Mouse (Mus musculus): ENCODE data around the gene Selenov.
A peak's percentile ranks its signal among the peaks of the same experiment; 100 is the strongest.
"Not testable (repeated sequence)": the region's sequence is repeated elsewhere in the genome, so short reads cannot be mapped to it uniquely, and the experiment has no call there.

Gene Selenov

DNA sequence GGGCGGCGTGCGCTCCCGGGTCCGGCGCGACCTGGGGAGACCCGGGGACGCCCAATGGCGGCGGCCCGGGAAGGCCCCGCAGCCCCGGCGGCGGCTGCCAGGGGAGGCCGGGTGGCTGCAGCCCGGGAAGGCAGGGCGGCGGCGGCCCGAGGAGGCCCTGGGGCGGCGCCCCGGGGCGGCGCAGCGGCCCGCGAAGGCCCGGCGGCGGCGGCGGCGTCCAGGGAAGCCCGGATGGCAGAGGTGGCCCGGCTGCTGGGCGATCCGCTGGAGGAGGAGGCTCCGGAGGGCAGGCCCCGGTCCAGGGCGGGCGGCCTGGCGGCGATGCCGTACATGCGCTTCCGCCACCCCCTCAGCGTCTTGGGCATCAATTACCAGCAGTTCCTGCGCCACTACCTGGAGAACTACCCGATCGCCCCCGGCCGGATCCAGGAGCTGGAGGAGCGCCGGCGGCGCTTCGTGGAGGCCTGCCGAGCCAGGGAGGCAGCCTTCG is 22.9 kb downstream of the Selenov start:
- DNase-seq (ENCODE audit: low read depth, low spot score) = no peak
- no peaks in the 10 kb centered on the region; the same call in 1 of the 2 replicates for H3K27me3 ChIP-seq (ENCODE audit: control insufficient read depth, insufficient read depth, low read length, poor library complexity, severe bottlenecking)
- H3K36me3 ChIP-seq (ENCODE audit: control insufficient read depth, insufficient read depth, low read length, poor library complexity, severe bottlenecking) = no peaks in the 10 kb centered on the region

DNA sequence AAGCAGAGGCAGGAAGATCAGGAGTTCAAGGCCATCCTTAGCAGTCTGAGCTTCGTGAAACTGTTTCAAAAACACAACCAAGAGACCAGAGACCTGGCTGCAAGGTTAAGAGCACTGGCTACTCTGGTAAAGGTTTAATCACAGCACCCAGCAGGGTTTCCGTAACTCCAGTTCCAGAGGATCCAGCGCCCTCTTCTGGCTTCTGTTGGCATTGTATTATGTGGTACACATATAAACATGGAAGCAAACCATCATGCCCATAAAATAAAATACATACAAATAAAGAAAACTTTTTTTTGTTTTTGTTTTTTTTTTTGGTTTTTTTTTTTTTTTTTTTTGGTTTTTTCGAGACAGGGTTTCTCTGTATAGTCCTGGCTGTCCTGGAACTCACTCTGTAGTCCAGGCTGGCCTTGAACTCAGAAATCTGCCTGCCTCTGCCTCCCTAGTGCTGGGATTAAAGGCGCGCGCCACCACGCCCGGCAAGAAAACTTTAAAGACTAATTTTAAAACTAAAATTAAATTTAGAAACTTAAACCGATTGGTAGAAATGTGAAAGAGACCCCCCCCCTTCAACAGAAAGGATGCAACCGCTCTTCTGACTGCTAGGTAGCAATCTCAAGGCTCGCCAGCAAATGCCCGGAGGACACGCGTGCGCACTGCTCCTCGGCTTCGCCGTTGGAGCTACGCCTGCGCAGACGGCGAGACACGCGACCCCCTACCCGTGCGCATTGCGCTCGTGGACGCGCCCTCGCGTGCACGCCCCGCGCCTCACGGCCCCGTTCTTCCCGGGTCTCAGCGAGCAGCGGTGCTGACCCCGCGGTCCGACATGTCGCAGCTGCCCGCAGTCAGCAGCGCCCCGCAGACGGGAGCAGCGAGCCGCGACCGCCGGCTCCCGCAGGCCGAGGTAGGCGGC is 23.6 kb downstream of the Selenov start, which contains the start of gene Eid2:
Gene Eid2, plus strand, starts transcription at position 753 of the 913 bp plus-strand sequence.
- no peak for DNase-seq (ENCODE audit: low read depth, low spot score)
- Histone ChIP-seq H3K27me3 (ENCODE audit: control insufficient read depth, insufficient read depth, low read length, poor library complexity, severe bottlenecking) (no peaks in the 10 kb centered on the region; the same call in 1 of the 2 replicates), H3K36me3 (ENCODE audit: control insufficient read depth, insufficient read depth, low read length, poor library complexity, severe bottlenecking) (no peaks in the 10 kb centered on the region)

DNA sequence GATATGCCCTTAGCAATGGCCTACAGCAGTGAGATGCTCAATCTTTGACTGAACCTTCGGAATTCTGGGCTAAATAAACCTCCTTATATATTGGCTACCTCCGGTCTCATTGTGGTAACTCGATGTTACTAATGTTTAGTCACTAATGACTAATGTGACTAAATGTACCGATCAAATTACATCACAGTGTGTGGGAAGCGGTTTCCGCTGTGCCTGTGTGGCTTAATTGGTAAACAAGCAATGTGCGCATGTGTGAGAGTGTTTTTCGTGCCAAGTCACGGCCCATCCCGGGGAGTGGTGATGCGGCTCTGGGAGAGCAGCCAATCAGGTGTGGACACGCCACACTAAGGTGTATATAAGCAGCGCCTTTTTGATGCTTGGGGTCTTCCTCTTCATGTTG is 25.6 kb downstream of the Selenov start:
- DNase-seq (ENCODE audit: low read depth, low spot score) = no peak

DNA sequence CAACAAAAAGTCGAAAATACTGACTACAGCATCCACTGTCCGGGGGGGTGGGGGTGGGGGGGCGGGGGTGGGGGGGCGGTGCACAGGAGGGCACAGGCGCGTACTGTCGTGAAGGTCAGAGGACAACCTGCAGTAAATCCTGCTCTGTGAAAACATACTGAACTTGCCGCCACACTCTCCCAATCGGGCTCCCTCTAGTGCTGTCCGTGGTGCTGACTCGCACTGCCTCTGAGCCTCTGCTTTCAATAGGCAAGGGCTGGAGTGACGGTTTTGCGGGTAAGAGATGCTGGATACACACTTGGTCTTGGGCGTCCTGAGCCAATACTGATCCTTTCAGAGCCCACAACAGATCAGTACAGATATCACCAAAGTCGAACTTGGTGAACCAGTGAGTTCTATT is 27.2 kb downstream of the Selenov start:
- no peaks in the 10 kb centered on the region for H3K36me3 ChIP-seq (ENCODE audit: control insufficient read depth, insufficient read depth, low read length, poor library complexity, severe bottlenecking)
- peak; percentile 56 for DNase-seq (ENCODE audit: low read depth, low spot score)
- H3K27me3 ChIP-seq (ENCODE audit: control insufficient read depth, insufficient read depth, low read length, poor library complexity, severe bottlenecking) = no peaks in the 10 kb centered on the region; the same call in 1 of the 2 replicates

More for the DNA sequence above, 25.6 kb downstream of the Selenov start:
- H3K36me3 ChIP-seq (ENCODE audit: control insufficient read depth, insufficient read depth, low read length, poor library complexity, severe bottlenecking) = no peaks in the 10 kb centered on the region
- H3K27me3 ChIP-seq (ENCODE audit: control insufficient read depth, insufficient read depth, low read length, poor library complexity, severe bottlenecking) = no peaks in the 10 kb centered on the region; the same call in 1 of the 2 replicates

DNA sequence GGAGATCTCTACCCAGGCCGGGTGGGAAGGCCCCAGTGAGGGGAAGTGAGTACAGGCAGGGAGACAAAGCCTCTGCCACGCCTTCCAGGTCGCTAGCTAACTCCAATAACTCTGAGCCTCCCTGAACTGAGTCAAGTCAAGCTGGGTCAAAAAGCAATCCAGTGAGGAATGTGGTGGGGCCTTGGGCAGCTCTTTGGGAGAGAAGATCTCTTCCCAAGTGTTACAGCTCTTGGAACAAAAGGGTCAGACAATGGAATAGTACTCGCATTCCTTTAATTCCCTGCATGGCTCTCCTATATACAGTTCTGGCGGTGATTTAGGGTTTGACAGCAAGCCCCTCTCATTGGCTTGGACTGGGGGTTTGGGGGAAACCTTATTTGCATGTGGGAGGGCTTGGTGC is 28.1 kb downstream of the Selenov start:
- Histone ChIP-seq H3K36me3 (ENCODE audit: control insufficient read depth, insufficient read depth, low read length, poor library complexity, severe bottlenecking) (no peaks in the 10 kb centered on the region), H3K27me3 (ENCODE audit: control insufficient read depth, insufficient read depth, low read length, poor library complexity, severe bottlenecking) (no peaks in the 10 kb centered on the region)
- no peak for DNase-seq (ENCODE audit: low read depth, low spot score)

DNA sequence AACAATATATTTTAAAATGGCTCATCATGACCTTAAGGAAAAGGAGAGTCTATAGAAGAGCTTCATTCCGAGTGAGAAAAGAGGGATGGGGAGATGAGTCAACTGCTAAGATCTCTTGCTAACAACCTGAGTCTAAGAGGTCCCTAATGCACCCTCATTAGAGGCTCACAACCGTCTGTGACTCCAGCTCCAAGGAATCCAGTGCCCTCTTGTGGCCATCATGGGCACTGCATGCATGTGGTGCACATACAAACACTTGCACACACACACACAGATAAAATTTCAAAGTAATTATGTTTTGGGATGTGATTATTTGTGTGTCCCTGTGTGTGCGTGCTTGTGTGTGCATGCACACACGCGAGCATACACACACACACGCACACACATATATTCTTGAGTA is 35.5 kb downstream of the Selenov start:
- Histone ChIP-seq H3K27me3 (ENCODE audit: control insufficient read depth, insufficient read depth, low read length, poor library complexity, severe bottlenecking) (no peaks in the 10 kb centered on the region), H3K36me3 (ENCODE audit: control insufficient read depth, insufficient read depth, low read length, poor library complexity, severe bottlenecking) (no peaks in the 10 kb centered on the region)
- peak; percentile 24 for DNase-seq (ENCODE audit: low read depth, low spot score)

DNA sequence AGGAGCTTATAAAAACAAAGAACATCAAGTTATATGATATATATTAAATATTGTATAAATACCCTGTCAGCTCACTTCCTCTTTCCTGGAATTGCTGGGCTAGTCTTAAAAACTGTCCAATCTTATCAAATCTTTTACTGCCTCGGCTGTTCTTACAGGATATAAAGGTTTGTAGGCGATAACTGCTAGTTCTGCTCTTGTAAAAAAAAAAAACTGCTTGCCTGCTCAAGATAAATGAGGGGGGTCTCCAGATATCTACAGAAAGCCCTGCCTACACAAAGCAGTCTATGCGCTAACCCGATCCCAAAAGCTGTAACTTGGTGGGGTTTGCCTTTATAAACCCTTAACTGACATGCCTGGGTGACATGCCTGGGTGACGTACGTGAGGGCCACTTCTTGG is 36.4 kb downstream of the Selenov start:
- no peaks in the 10 kb centered on the region for H3K27me3 ChIP-seq (ENCODE audit: control insufficient read depth, insufficient read depth, low read length, poor library complexity, severe bottlenecking)
- no peaks in the 10 kb centered on the region for H3K36me3 ChIP-seq (ENCODE audit: control insufficient read depth, insufficient read depth, low read length, poor library complexity, severe bottlenecking)
- DNase-seq (ENCODE audit: low read depth, low spot score) = no peak

DNA sequence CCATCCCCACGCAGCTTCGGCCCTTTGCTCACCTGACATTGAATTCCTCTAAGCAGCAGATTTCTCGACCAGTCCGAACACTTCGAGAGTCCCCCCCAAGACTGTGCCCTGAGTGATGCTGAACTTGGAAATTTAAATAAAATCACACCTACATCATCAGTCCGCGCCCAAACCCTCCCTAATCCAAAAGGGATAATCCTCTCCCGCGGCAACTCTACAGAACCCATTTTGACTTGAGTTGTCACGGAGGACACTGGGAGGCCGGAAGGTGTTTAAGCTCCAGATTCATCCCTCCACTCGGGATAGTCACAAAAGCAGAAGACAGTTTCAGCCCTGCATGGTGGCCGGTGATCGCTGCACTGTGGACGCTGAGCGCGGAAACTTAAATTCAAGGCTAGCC is 39.0 kb downstream of the Selenov start:
- no peak for DNase-seq (ENCODE audit: low read depth, low spot score)
- Histone ChIP-seq H3K36me3 (ENCODE audit: control insufficient read depth, insufficient read depth, low read length, poor library complexity, severe bottlenecking) (no peaks in the 10 kb centered on the region), H3K27me3 (ENCODE audit: control insufficient read depth, insufficient read depth, low read length, poor library complexity, severe bottlenecking) (no peaks in the 10 kb centered on the region)

DNA sequence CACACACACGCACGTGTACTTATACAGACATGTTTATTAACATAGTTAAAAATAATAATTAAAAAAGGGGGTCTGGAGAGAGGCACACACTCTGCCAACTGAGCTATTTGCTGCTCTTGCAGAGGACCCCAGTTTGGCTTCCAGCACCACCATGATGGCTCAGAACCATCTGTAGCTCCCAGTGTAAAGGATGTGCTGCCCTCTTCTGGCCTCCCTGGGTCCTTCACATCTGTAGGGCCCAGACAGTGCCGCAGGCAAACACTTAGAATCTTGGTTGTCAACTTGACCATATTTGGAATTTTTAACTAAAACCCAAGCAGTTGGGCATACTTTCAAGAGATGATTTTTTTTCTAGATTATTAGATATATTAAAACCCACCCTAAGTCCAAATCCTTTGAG is 42.0 kb downstream of the Selenov start:
- no peak for DNase-seq (ENCODE audit: low read depth, low spot score)
- Histone ChIP-seq H3K27me3 (ENCODE audit: control insufficient read depth, insufficient read depth, low read length, poor library complexity, severe bottlenecking) (no peaks in the 10 kb centered on the region), H3K36me3 (ENCODE audit: control insufficient read depth, insufficient read depth, low read length, poor library complexity, severe bottlenecking) (no peaks in the 10 kb centered on the region)

DNA sequence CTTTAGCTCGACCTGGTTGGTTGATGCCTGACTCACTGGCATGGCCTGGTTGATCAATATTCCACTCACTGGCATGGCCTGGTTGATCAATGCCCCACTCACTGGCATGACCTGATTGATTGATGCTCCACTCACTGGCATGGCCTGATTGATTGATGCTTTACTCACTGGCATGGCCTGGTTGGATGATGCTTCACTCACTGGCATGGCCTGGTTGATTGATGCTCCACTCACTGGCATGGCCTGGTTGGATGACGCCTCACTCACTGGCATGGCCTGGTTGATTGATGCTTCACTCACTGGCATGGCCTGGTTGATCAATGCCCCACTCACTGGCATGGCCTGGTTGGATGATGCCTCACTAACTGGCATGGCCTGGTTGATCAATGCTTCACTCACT is 47.0 kb downstream of the Selenov start:
- not testable (repeated sequence) for H3K36me3 ChIP-seq (ENCODE audit: control insufficient read depth, insufficient read depth, low read length, poor library complexity, severe bottlenecking); DNase-seq (ENCODE audit: low read depth, low spot score); H3K27me3 ChIP-seq (ENCODE audit: control insufficient read depth, insufficient read depth, low read length, poor library complexity, severe bottlenecking)
